Mouse (Mus musculus): Measurements from ENCODE around the gene Rita1. TPM values are rescaled to one million over a fixed set of nuclear protein-coding genes. Genes with fewer than 3 reads are reported as not detected.
A peak's percentile ranks its signal among the peaks of the same experiment; 100 is the strongest.

Gene Rita1
- 34.8 and 36.4 TPM in 2 replicates for polyA plus RNA-seq (2012; rRNA removed)

DNA sequence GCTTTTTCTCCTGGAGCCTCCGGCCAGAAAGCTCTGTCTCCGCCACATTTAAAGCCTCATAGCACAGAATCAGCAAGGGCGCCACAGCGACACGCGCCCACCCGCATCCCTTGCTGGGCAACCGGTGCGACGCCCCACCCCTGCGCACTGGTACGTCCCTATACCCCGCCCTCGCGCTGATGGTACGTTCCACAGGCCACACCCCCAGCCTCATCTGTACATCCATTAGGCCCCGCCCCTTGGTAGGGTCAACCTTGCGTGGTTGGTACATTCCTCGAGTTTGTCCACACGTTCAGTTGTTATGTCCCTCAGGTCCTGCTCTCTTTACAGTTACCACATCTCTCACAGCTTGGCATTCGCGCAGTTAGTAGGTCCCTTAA, at the start of gene Rita1, which contains the start of gene Ddx54:
Rita1 (minus strand) TSS at position 148 of the 380 bp plus-strand sequence.
Ddx54 (plus strand) TSS at position 298 of the 380 bp plus-strand sequence.
- peak; percentile 95 to 99 for DNase-seq (ENCODE audit: extremely low spot score in 1 of 2, low spot score in 1 of 2)

DNA sequence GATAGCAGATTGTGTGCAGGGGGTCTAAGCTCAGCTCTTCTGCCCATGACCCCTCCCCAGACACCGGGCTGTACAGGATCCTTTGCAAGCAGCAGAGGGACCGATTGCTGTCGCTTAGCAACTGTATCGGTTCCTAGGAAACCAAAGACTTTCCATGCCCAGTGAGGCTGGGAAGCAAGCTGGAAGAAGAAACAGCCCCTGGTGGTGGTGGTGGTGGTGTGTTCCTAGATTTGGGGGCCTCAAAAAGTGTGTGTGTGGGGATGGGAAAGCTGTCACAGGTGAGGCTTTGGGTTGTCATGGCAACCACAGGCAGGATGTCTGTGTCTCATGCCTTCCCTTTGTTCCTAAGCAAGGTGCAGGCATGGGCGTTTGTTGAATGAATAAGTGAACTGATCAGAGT, 48.4 kb upstream of the Rita1 start:
- DNase-seq (ENCODE audit: extremely low spot score in 1 of 2, low spot score in 1 of 2), result no peak

DNA sequence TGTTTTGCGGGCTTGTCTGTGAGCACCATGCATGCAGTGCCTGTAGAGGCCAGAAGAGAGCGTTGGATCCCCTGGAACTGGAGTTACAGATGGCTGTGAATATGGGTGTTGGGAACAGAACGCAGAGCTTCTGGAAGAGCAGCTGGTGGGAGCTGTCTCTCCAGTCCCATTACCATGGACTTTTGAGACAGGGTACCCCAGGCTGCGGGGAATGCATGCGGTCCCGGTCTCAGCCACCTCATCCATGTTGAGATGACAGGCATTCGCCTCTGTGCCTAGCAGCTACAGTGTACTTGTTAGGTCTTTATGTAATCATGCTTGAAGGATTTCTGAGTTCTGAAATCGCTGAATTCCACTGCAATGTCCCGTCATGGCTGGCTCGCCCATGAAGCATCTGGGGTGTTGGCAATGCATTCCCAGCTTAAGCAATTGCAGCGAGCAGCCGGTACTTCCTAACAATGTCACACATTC, 43.9 kb upstream of the Rita1 start:
- peak; percentile 75 to 77 for DNase-seq (ENCODE audit: extremely low spot score in 1 of 2, low spot score in 1 of 2)

DNA sequence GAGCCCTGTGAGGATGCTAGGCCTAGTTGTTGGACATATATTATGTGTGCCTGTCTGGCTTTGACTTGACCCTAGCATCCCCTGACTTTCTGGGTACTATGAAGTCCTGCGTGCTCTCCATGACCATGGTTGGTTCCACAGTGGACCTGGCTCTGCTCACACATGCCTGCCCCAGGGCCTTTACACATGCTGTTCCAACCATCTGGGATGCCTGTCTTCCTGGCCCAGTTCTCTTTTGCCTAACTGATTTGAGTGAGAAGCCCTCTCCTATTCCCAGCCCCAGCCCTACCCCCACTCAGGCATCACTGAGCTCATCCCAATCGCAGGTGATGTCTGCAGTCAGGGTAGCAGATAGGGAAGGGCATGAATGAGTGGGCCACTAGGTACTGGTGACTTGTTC, 41.5 kb upstream of the Rita1 start:
- DNase-seq (ENCODE audit: extremely low spot score in 1 of 2, low spot score in 1 of 2), result no peak

DNA sequence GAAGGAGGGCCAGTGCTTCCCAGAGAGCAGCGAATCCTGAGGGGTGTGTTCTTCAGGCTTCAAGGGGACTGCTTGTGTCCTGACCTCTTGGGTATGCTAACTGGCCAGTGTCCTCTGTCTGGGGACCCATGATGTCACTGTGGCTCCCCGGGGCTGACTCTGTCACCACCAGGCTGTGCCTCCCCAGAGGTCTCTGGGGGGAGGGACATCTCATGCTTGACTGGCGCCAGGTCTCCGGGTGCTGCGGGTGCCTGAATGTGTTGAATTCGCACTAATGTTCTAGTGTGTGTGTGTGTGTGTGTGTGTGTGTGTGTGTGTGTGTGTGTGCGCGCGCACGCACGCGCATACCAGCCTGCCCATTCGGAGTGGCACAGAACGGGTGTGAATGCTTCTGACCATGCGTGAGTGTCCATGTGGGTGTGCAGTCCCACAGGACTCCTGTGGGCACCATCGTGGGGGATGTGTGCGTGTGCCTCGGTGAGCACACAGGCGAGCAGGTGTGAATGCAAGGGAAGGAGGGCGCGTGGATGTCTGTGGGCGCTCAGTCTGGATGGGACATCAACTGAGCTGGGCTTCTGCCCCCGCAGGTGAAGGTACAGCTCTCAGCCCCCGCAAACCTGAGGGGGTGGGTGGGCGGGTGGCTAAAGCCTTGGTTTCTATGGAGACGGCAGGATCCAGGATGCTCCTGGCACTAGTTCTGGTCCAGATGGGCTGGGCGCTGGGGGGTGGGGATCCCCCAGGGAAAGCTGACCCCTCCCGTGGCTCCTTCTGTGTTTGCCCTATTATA, 40.7 kb upstream of the Rita1 start:
- DNase-seq (ENCODE audit: extremely low spot score in 1 of 2, low spot score in 1 of 2), result no peak

DNA sequence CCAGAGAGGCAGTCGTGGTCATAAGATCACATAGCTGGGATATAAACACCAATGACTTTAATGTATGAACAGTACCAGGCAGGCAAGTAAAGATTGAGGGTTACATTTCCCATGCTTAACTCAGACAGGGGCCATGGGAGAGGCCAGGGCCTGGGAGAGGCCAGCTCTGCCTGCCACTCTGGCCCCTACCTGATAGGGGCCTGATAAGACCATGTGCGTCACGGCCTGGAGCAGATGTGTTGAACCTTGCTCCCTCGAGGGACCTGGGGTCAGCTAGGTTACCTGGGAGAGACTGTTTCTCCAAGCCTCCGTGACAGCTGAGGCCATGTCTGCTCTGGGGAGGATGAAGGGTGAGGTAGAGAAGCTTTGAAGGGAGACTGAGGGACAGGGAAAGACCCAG, 38.8 kb upstream of the Rita1 start:
- no peak for DNase-seq (ENCODE audit: extremely low spot score in 1 of 2, low spot score in 1 of 2)

DNA sequence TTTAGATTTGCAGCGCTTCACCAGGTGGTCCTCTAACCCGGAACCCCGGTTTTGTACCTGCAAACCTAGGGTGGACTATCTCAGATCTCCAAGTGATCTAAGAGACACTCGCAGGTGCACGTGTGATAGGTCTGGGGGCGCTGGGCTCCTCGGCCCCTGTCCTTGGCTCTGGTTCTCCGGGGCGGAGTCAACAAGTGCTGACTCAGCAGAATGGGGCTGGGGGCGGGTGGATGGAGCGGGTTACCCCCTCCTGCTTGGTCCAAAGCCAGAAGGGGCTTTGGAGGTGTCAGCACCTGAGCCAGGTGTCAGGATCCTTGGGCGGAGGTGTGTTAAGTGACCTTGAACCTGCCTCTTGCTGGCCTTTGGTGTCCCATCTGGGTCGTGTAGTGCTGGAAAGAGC, 37.5 kb upstream of the Rita1 start:
- DNase-seq (ENCODE audit: extremely low spot score in 1 of 2, low spot score in 1 of 2), result no peak

DNA sequence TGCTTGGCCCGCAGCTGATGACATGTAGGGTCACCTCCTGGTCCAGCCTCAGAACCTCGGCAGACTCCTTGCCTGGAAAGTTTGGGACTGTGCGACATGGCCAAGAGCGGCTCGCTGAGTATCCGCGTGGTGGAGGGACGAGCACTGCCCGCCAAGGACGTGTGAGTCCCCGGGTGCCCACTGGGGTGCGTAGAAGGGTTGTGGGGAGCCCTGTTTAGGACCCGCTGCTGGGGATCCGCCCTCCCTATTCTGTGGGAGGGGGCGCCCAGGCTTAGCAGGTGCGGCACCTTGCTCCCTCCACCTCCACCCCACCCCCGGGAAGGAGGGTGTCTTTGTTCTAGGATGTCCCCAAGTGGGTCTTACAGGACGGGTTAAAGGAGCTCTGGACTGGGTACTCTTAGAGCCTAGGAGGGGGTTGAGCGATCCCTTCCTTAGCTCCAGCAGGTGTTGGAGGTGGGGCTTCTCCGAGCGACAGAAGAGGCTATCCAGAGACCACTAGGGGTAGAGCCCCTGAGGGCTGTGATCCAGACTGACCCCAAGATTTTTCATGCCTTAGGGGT, 37.1 kb upstream of the Rita1 start:
- DNase-seq (ENCODE audit: extremely low spot score in 1 of 2, low spot score in 1 of 2), result no peak

DNA sequence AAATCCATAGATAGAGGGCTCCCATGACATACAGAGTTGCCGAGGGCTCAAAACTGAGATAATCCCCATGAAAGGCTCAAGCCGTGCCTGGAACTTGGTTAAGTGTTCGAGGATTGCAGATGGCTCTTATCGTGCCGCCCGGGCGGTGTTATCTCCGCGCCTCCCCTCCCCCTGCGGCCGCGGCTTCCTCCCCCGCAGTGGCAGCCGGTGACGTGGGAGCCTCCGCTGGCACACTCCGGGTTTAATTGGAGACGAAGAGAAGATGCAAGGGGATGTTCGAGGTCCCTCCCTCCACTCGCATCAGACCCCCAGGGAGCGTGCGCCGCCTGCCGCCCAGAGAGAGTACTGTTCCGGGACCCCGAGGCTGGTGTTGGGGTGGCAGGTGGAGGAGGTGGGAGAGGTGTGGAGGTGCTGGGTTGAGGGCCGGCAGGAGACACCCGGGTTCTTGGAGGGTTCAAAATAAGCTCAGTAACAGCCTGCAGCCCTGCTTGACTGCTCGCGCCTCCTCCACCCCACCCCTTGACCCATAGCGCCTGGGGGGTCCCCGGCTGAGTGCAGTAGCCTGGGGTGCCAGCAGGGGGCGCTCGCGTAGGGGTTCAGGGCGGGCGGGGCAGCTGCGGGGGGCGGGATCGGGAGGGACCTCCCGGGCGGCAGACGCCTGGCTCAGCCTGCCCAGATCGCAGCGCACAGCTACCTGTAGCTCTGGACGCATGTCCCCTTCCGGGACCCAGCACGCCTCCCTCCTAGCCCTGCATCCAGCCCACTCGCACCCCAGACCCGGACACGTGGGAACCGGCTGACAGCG, 36.4 kb upstream of the Rita1 start, which contains the start of gene Rasal1:
Rasal1 (plus strand) TSS at position 244 of the 805 bp plus-strand sequence.
- peak; percentile 74 to 85 for DNase-seq (ENCODE audit: extremely low spot score in 1 of 2, low spot score in 1 of 2)

DNA sequence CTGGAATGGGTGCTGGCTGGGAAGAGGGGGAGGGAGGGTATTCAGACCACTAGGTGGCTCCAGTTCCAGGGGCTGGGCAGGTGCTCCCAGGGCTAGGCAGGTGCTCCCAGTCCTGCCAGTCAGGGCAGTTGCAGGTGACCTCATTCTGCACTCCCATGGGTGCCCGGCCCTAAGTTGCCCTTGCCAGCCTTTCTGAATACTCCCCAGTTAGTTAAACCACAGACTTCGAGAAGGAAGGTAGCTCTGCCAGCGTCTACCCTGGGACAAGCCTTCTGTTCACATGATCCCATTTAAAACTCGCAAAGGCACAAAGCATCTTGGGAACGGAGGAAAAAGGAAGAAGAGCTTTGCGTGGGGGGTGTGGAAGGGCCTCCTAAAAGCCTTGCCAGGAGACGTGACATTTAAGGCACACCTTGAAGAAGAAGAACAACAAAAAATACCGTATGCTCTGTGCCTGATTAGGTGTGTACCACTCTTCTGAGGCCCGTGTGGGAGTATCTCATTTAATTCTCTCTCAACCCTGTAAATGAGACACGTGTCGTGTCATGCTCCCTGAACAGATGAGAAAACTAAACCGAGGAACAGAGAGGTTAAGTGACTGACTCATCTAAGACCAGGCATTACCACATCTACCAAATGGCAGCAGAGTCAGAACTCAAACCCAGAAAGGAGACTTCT, 35.6 kb upstream of the Rita1 start:
- DNase-seq (ENCODE audit: extremely low spot score in 1 of 2, low spot score in 1 of 2), result peak in 1 of 2 experiments; percentile 77

DNA sequence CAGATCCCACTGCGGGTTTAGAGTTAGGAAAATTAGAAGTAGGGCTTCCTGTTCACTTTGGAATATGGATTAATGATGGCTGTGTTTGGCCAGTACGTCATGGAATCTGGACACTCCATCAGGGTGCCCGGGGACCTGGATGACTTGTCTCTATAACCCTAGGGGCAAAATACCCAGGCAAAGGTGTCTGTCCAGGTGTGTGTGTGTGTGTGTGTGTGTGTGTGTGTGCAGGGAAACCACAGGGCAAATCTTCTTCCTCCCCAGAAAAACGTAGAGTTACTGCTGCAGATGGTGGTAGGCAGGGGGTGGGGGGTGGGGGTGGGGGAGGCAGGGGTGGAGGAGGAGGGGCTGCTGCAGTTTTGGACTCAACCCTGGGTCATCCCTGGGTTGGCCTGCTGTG, 35.0 kb upstream of the Rita1 start:
- no peak for DNase-seq (ENCODE audit: extremely low spot score in 1 of 2, low spot score in 1 of 2)

DNA sequence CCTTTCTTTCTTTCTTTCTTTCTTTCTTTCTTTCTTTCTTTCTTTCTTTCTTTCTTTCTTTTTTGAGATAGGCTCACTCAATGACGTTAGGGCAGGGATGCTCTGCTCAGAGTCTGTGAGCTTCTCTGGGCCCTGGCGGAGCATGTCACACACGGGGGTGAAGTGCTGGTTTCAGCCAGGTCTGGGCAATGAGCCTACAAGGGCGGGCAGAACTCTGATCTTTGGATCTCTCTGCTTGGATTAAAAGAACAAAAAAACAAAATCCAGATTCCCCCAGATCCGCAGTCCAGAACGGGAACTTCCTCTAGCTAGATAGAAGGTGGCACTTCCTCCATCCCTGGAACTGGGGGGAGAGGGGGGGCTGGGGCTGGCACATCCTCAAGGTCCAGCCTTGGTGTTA, 33.5 kb upstream of the Rita1 start:
- no peak for DNase-seq (ENCODE audit: extremely low spot score in 1 of 2, low spot score in 1 of 2)

DNA sequence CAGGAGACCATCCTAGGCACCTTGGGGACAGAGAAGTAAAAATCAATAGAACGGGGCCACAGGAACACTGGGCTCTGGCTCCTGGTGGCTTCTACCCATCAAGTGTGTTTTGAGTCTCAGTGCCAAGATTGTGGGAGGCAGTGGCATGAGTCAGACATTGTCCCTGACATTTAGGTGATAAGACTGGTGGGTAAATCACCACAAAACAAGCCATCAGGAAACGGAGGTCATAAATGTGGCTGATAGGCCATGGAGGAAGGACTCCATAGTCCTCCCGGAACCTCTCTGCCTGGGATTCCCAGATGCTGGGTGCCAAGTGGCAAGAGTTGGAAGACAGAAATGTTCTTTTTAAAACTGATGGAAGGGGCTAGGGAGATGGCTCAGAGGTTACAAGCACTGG, 31.8 kb upstream of the Rita1 start:
- DNase-seq (ENCODE audit: extremely low spot score in 1 of 2, low spot score in 1 of 2), result no peak

DNA sequence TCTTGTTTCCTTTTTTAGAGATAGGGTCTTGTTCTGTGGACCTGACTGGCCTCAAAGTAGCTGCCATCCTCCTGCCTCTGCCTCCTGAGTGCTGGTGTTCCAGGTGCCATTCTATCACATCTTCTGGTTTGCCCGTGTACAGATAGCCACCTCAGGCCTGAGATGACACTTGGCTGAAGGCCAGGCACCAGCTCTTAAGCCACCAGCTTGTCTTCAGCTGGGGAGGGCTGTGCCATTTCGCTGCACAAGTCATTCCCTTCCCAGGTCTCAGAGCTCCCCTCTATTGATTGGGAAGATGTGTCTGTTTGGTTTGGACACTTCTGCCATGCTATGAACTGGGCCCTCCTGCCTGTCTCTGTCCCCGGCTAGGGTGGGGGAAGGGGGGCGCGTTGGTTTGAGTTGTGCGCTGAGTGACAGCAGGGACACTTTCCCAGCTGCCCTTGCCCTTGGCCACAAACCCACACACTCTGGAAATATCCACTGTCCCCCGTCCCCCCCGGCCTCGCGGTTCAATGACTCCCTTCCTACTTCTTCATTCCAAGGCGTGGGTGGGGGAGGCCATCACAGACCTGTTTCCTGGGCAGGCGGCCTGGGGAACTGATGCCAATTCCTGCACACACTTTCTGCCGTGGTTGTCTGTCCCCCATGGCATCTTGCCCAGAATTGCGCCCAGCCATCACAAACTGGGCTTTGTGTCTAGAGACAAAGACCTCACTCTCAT, 31.1 kb upstream of the Rita1 start:
- no peak for DNase-seq (ENCODE audit: extremely low spot score in 1 of 2, low spot score in 1 of 2)

DNA sequence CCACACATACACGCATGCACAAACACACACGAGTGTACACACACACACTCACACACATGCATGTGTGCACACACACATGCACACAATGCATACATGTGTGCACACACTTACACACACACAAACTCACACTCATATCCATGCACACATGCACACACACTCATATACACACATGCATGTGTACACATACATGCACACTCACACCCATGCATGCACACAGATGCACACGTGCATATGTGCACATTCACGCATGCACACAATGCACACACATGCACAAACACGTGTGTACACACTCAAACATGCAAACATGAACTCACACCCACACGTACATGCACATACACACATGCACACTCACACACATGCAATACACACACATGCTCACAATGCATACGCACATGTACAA, 27.7 kb upstream of the Rita1 start:
- no peak for DNase-seq (ENCODE audit: extremely low spot score in 1 of 2, low spot score in 1 of 2)

DNA sequence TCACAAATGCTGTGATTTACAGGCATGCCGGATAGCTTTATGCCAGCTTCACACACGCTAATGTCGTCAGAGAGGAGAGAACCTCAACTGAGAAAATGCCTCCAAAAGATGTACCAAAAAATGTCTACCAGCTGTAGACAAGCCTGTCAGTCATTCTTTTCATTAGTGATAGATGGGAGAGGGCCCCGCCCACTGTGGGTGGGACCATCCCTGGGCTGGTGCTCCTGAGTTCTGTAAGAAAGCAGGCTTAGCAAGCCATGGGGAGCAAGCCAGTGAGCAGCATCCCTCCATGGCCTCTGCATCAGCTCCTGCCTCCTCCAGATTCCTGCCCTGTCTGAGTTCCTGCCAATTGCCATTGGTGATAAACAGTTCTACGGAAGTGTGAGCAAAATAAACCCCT, 23.2 kb upstream of the Rita1 start:
- no peak for DNase-seq (ENCODE audit: extremely low spot score in 1 of 2, low spot score in 1 of 2)

DNA sequence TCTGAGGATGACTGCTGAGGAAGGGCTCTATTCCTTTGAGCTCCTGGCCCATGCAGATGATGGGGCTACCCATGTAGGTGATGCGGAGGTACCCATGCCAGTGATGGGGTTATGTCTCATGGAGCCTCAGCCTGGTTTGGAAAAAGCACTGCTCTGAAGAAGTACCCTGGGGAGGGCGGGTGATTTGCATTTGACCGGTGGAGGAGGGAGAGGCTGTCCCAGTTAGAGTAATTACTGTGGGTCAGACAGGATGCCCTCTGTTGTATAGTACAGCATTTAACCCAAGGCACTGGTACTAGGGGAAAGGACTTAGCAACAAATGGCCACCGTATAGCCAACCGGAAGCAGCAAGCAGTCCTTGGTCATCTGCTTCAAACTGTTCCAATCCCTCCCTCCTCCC, 22.5 kb upstream of the Rita1 start:
- no peak for DNase-seq (ENCODE audit: extremely low spot score in 1 of 2, low spot score in 1 of 2)

DNA sequence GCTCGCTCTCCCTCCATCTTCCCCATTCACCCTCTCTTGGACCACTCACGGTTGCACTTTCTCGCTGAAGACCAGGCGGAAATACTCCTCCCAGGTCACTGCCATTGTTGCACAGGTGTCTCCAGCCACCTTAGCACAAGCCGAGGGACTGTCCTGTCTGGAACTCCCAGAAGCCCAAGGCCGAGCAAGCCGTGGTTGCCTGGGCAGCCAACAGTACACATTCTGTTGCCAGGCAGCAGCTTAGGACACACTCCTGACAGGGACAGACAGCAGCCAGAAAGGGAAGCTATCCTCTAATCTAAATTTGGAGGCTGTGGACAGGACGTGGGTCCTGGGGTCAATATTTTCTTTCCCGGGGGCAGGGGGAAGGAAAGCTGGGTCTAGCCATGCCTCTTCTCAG, 21.7 kb upstream of the Rita1 start, which contains the start of gene Cfap73:
Cfap73 (minus strand) TSS at position 105 of the 400 bp plus-strand sequence.
- no peak for DNase-seq (ENCODE audit: extremely low spot score in 1 of 2, low spot score in 1 of 2)

DNA sequence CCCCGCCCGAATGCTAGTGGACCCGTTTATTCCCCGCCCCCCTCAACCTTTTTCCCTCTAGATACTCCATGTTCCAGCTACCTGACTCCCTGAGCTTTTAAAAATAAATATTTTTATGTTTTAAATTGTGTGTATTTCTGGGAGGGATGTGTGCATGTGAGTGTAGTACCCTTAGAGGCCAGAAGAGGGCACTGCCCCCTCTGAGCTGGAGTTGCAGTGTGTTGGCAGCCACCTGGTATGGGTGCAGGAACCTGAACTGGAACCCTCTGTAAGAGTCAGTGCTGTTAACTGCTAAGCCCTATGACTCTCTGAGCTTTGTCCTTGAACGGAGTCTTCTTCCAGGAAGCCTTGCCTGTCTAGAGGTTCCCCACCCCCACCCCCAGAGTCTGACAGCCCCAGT, 19.5 kb upstream of the Rita1 start:
- no peak for DNase-seq (ENCODE audit: extremely low spot score in 1 of 2, low spot score in 1 of 2)

DNA sequence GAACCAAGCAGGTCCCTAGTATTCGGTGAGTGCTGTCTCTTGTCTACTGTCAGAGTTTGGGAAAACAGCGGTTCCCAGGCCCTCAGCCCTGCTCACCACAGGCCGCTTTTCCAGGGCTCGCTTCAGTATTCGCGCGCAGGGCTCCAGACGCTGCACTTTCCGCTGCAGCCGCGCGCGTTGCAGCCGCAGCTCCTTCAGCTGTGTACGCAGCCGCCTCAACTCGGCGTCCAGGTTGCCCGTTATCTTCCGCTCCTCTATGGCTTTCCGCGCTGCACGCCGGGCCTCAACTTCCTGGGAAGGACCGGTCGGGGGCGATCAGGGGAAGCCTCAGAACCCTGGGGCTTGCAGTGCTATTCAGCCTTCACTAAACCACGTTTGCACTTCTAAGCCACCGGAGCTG, 18.7 kb upstream of the Rita1 start:
- no peak for DNase-seq (ENCODE audit: extremely low spot score in 1 of 2, low spot score in 1 of 2)
